Mouse (Mus musculus) lung, postnatal 0 days (tissue): Measurements from ENCODE around the gene Mlx.

Experiments used
- CTCF ChIP-seq: IDR thresholded peaks from 2 replicates; pipeline ENCODE4 v1.5.1; 2016; ENCODE audit warnings: antibody characterized with exemption, mild to moderate bottlenecking
- EP300 ChIP-seq: IDR thresholded peaks from 2 replicates; pipeline ENCODE4 v1.6.1; 2016; ENCODE audit warnings: antibody characterized with exemption, mild to moderate bottlenecking, control low read depth

- TF ChIP-seq CTCF (no peak), EP300 (no peak)
Measured at GRCm38 (mm10) chr11:101080421-101080820, 6.7 kb upstream of the Mlx start.
